Mouse (Mus musculus): Measurements from ENCODE around the gene Tbc1d1. TPM values are rescaled to one million over a fixed set of nuclear protein-coding genes. Genes with fewer than 3 reads are reported as not detected.

Tbc1d1 gene
- polyA plus RNA-seq, 1 experiment from 2014 or later, result 11.5 TPM

DNA sequence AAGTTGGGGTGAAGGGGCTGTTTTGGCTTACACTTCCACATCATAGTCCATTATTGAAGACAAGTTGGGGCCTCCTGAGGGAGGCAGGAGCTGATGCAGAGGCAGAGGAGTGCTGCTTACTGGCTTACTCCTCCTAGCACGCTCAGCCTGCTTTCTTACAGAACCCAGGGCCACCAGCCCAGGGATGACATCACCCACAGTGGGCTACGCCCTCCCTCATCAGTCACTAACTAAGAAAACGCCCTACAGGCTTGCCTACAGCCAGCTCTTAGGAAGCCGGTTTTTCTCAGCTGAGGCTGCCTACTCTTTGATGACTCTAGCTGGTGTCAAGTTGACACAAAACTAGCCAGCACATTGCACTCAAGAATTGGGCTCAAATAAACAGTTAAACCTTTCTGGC lies 126.5 kb downstream of the Tbc1d1 start:
- Histone ChIP-seq H3K4me2 (replicated peaks; ENCODE audit: low read depth) (no peak overlapping the region), H3K27me3 (ENCODE audit: control insufficient read depth, insufficient read depth, low read length) (no peaks in the 10 kb centered on the region), H3K4me1 (replicated peaks; ENCODE audit: control insufficient read depth, insufficient read depth) (no peaks in the 10 kb centered on the region), H3K27ac (replicated peaks) (peak overlapping the region; percentile 13), H3K36me3 (ENCODE audit: control insufficient read depth, insufficient read depth, low read length) (peaks cover 13% of the 10 kb centered on the region; the same call in 1 of the 2 replicates), H3K9ac (ENCODE audit: low read length) (no peak overlapping the region), H3K9me3 (ENCODE audit: control insufficient read depth, low read length) (no peaks in the 10 kb centered on the region), H3K4me3 (ENCODE audit: low read depth, low read length) (no peak overlapping the region)
- DNase-seq (ENCODE audit: low spot score) (no peak), ATAC-seq (ENCODE audit: low FRiP score, low TSS enrichment) (peak; percentile 36; the same call in 1 of the 2 replicates)
- WGBS, result 32% methylated on average over 4 of the region's 4 CpGs
- TF ChIP-seq CTCF (IDR thresholded peaks at IDR 0.05; ENCODE audit: low read depth) (no peak), EP300 (optimal IDR thresholded peaks at IDR 0.05) (no peak)

- WGBS, result 87% methylated on average over 4 of the region's 4 CpGs
- no peak overlapping the region for H3K27ac ChIP-seq (replicated peaks)
- no peaks in the 10 kb centered on the region for H3K27me3 ChIP-seq (ENCODE audit: control insufficient read depth, insufficient read depth, low read length)
- peaks cover 3% of the 10 kb centered on the region; the same call in 1 of the 2 replicates for H3K4me1 ChIP-seq (replicated peaks; ENCODE audit: control insufficient read depth, insufficient read depth)
- H3K4me2 ChIP-seq (replicated peaks; ENCODE audit: low read depth), result no peak overlapping the region
- peaks cover 10% of the 10 kb centered on the region; the same call in 1 of the 2 replicates for H3K36me3 ChIP-seq (ENCODE audit: control insufficient read depth, insufficient read depth, low read length)
- ATAC-seq (ENCODE audit: low FRiP score, low TSS enrichment) (no peak), DNase-seq (ENCODE audit: low spot score) (no peak)
- TF ChIP-seq CTCF (IDR thresholded peaks at IDR 0.05; ENCODE audit: low read depth) (no peak), EP300 (optimal IDR thresholded peaks at IDR 0.05) (no peak)
- H3K4me3 ChIP-seq (ENCODE audit: low read depth, low read length), result no peak overlapping the region
- no peak overlapping the region for H3K9ac ChIP-seq (ENCODE audit: low read length)
- H3K9me3 ChIP-seq (ENCODE audit: control insufficient read depth, low read length), result no peaks in the 10 kb centered on the region
These were observed 129.2 kb downstream of the Tbc1d1 start for GRCm38 (mm10) chr5:64285289-64285688.

- ATAC-seq (ENCODE audit: low FRiP score, low TSS enrichment), result no peak
- Histone ChIP-seq H3K4me2 (replicated peaks; ENCODE audit: low read depth) (no peak overlapping the region), H3K27me3 (ENCODE audit: control insufficient read depth, insufficient read depth, low read length) (no peaks in the 10 kb centered on the region)
These were observed 129.7 kb downstream of the Tbc1d1 start for GRCm38 (mm10) chr5:64285851-64286250.

GRCm38 (mm10) chr5:64287287-64287686 lies 131.2 kb downstream of the Tbc1d1 start:
- Histone ChIP-seq H3K4me1 (replicated peaks; ENCODE audit: control insufficient read depth, insufficient read depth) (peaks cover 3% of the 10 kb centered on the region; the same call in 1 of the 2 replicates), H3K27me3 (ENCODE audit: control insufficient read depth, insufficient read depth, low read length) (no peaks in the 10 kb centered on the region), H3K4me3 (ENCODE audit: low read depth, low read length) (no peak overlapping the region), H3K4me2 (replicated peaks; ENCODE audit: low read depth) (no peak overlapping the region), H3K9ac (ENCODE audit: low read length) (peak overlapping the region; percentile 13; the same call in 1 of the 2 replicates), H3K27ac (replicated peaks) (peak overlapping the region; percentile 75), H3K36me3 (ENCODE audit: control insufficient read depth, insufficient read depth, low read length) (peaks cover 6% of the 10 kb centered on the region; the same call in 1 of the 2 replicates), H3K9me3 (ENCODE audit: control insufficient read depth, low read length) (no peaks in the 10 kb centered on the region)
- 77% methylated on average over 8 of the region's 8 CpGs for WGBS
- ATAC-seq (ENCODE audit: low FRiP score, low TSS enrichment) (no peak), DNase-seq (ENCODE audit: low spot score) (no peak)
- TF ChIP-seq CTCF (IDR thresholded peaks at IDR 0.05; ENCODE audit: low read depth), result no peak
- TF ChIP-seq EP300 (optimal IDR thresholded peaks at IDR 0.05), result no peak

More at GRCm38 (mm10) chr5:64285851-64286250, 129.7 kb downstream of the Tbc1d1 start:
- Histone ChIP-seq H3K9ac (ENCODE audit: low read length) (no peak overlapping the region), H3K36me3 (ENCODE audit: control insufficient read depth, insufficient read depth, low read length) (peaks cover 10% of the 10 kb centered on the region; the same call in 1 of the 2 replicates), H3K27ac (replicated peaks) (no peak overlapping the region), H3K9me3 (ENCODE audit: control insufficient read depth, low read length) (no peaks in the 10 kb centered on the region), H3K4me3 (ENCODE audit: low read depth, low read length) (no peak overlapping the region), H3K4me1 (replicated peaks; ENCODE audit: control insufficient read depth, insufficient read depth) (peaks cover 3% of the 10 kb centered on the region; the same call in 1 of the 2 replicates)
- WGBS, result 92% methylated on average over 13 of the region's 13 CpGs
- no peak for TF ChIP-seq EP300 (optimal IDR thresholded peaks at IDR 0.05)
- no peak for TF ChIP-seq CTCF (IDR thresholded peaks at IDR 0.05; ENCODE audit: low read depth)
- DNase-seq (ENCODE audit: low spot score), result no peak

GRCm38 (mm10) chr5:64288031-64288928 lies 132.2 kb downstream of the Tbc1d1 start:
- Histone ChIP-seq H3K9ac (ENCODE audit: low read length) (no peak overlapping the region), H3K27ac (replicated peaks) (peak overlapping the region; percentile 75), H3K27me3 (ENCODE audit: control insufficient read depth, insufficient read depth, low read length) (no peaks in the 10 kb centered on the region), H3K4me1 (replicated peaks; ENCODE audit: control insufficient read depth, insufficient read depth) (peaks cover 6% of the 10 kb centered on the region), H3K4me2 (replicated peaks; ENCODE audit: low read depth) (no peak overlapping the region), H3K4me3 (ENCODE audit: low read depth, low read length) (no peak overlapping the region), H3K36me3 (ENCODE audit: control insufficient read depth, insufficient read depth, low read length) (peaks cover 6% of the 10 kb centered on the region; the same call in 1 of the 2 replicates), H3K9me3 (ENCODE audit: control insufficient read depth, low read length) (no peaks in the 10 kb centered on the region)
- no peak for TF ChIP-seq EP300 (optimal IDR thresholded peaks at IDR 0.05)
- no peak for TF ChIP-seq CTCF (IDR thresholded peaks at IDR 0.05; ENCODE audit: low read depth)
- ATAC-seq (ENCODE audit: low FRiP score, low TSS enrichment) (no peak), DNase-seq (ENCODE audit: low spot score) (no peak)
- 66% methylated on average over 14 of the region's 14 CpGs for WGBS
